Comparison of ENCODE assay signal across 8 mouse cellular contexts in genomic region chr5:34185051-34185580, GRCm38 (mm10). TPM values are rescaled to one million over a fixed set of nuclear protein-coding genes. Genes with fewer than 3 reads are reported as not detected.
DNase-seq lines count a peak whose midpoint lies in the region; ATAC-seq and TF ChIP-seq lines count a peak whose summit lies in the region.

No protein-coding gene starts in this region.

- no peaks in the 10 kb centered on the region for H3K9me3 ChIP-seq in heart, embryonic 12.5 days (replicated peaks)
- H3K9me3 ChIP-seq in heart, embryonic 16.5 days (replicated peaks; ENCODE audit: control insufficient read depth, low read length): no peaks in the 10 kb centered on the region

- no peak overlapping the region for H3ac ChIP-seq in myocyte (ENCODE audit: control insufficient read depth, insufficient read length)

- H3K4me3 ChIP-seq in heart, embryonic 12.5 days: no peak overlapping the region
- H3K4me3 ChIP-seq in heart, embryonic 16.5 days (ENCODE audit: low read length): no peak overlapping the region
- H3K4me3 ChIP-seq in myocyte: no peak overlapping the region

- peaks cover 17% of the 10 kb centered on the region for H3K36me3 ChIP-seq in heart, embryonic 12.5 days
- H3K36me3 ChIP-seq in heart, embryonic 16.5 days (ENCODE audit: control insufficient read depth, insufficient read depth): peaks cover 1% of the 10 kb centered on the region; the same call in 1 of the 2 replicates
- no peaks in the 10 kb centered on the region for H3K36me3 ChIP-seq in myocyte (ENCODE audit: control insufficient read depth, insufficient read depth)

- peak overlapping the region; percentile 91 for H3K9ac ChIP-seq in heart, embryonic 12.5 days
- H3K9ac ChIP-seq in heart, embryonic 16.5 days (ENCODE audit: low read length): peak overlapping the region; percentile 11; the same call in 1 of the 2 replicates

- WGBS in heart, embryonic 12.5 days: 85% methylated on average over 1 of the region's 1 CpGs
- WGBS in heart, embryonic 16.5 days: 81% methylated on average over 1 of the region's 1 CpGs

- no peak for DNase-seq in heart, postnatal 10 days
- peak; percentile 3 for DNase-seq in right cerebral cortex, postnatal 14 days
- no peak for DNase-seq in right cerebral cortex, adult 2 months (ENCODE audit: low spot score in 2 of 2)
- no peak for DNase-seq in T-cell, adult 2 months (ENCODE audit: low spot score)
- no peak for DNase-seq in adipocyte (ENCODE audit: low spot score)

- no peak overlapping the region for H3K27ac ChIP-seq in heart, embryonic 12.5 days (ENCODE audit: poor library complexity, severe bottlenecking)
- no peak overlapping the region for H3K27ac ChIP-seq in heart, embryonic 16.5 days (ENCODE audit: low read length)

- H3K4me2 ChIP-seq in heart, embryonic 12.5 days: peak overlapping the region; percentile 79
- H3K4me2 ChIP-seq in heart, embryonic 16.5 days (ENCODE audit: low read depth, low read length): peak overlapping the region; percentile 83
- H3K4me2 ChIP-seq in myocyte (ENCODE audit: low read depth): peak overlapping the region; percentile 96

- H3K79me2 ChIP-seq in myocyte (ENCODE audit: control insufficient read depth, insufficient read depth): no peaks in the 10 kb centered on the region

- TF ChIP-seq POLR2A in myocyte (IDR thresholded peaks at IDR 0.05; ENCODE audit: insufficient read length, low read depth): no peak

- intact Hi-C loops in heart, postnatal 10 days (cut with DNase I): no loop called here

- peaks cover 66% of the 10 kb centered on the region for H3K4me1 ChIP-seq in heart, embryonic 12.5 days (replicated peaks)
- peaks cover 54% of the 10 kb centered on the region for H3K4me1 ChIP-seq in heart, embryonic 16.5 days (ENCODE audit: control insufficient read depth, insufficient read depth, low read length)

- no peaks in the 10 kb centered on the region for H3K27me3 ChIP-seq in heart, embryonic 12.5 days (replicated peaks)
- no peaks in the 10 kb centered on the region for H3K27me3 ChIP-seq in heart, embryonic 16.5 days (ENCODE audit: control insufficient read depth, insufficient read depth, low read length)
- no peaks in the 10 kb centered on the region for H3K27me3 ChIP-seq in myocyte (ENCODE audit: control insufficient read depth, insufficient read depth, insufficient read length)

- no peak for ATAC-seq in heart, embryonic 12.5 days (ENCODE audit: insufficient number of reproducible peaks, low FRiP score)
- ATAC-seq in heart, embryonic 16.5 days (replicated peaks; ENCODE audit: extremely low read depth, insufficient read depth, low FRiP score): no peak

TF ChIP-seq in myocyte, 11 proteins besides CTCF, POLR2A, EP300 and RAD21:
- TF ChIP-seq REST (IDR thresholded peaks at IDR 0.05; ENCODE audit: insufficient read depth, insufficient read length): no peak
- TF ChIP-seq MYOG (IDR thresholded peaks at IDR 0.05; ENCODE audit: control insufficient read depth in 1 of 3, insufficient read depth in 1 of 3, insufficient read length in 2 of 3, low read depth in 2 of 3): no peak

RNA-seq across cellular contexts. Expression of gene Mxd4, which starts 2.4 kb away (rescaled TPM):
- polyA plus RNA-seq in heart, embryonic 12.5 days (2016; fragmentation: Nextera tagmentation; extraction: Ambion mirVana): 23.8 and 24.5 TPM in 2 replicates
- total RNA-seq in heart, postnatal 10 days (2021): 100 to 1,000 TPM; 109 to 119 TPM
- polyA plus RNA-seq in heart, embryonic 16.5 days (2015; fragmentation: Nextera tagmentation; extraction: Ambion mirVana): 26.6 and 32.2 TPM in 2 replicates
- 26.4 TPM for polyA plus RNA-seq in myocyte (2012; fragmentation: generic; extraction: Trizol)

RNA-seq across cellular contexts. Expression of gene Haus3, which starts 15.8 kb away (rescaled TPM):
- polyA plus RNA-seq in heart, embryonic 12.5 days (2016; fragmentation: Nextera tagmentation; extraction: Ambion mirVana): 30.8 and 32.0 TPM in 2 replicates
- total RNA-seq in heart, postnatal 10 days (2021): 1 to 10 TPM; 6.9 to 7.4 TPM
- polyA plus RNA-seq in heart, embryonic 16.5 days (2015; fragmentation: Nextera tagmentation; extraction: Ambion mirVana): 22.3 and 28.4 TPM in 2 replicates
- polyA plus RNA-seq in myocyte (2012; fragmentation: generic; extraction: Trizol): 3.0 TPM

RNA-seq across cellular contexts. Expression of gene Poln, which starts 15.9 kb away (rescaled TPM):
- 0.37 and 0.40 TPM in 2 replicates for polyA plus RNA-seq in heart, embryonic 12.5 days (2016; fragmentation: Nextera tagmentation; extraction: Ambion mirVana)
- total RNA-seq in heart, postnatal 10 days (2021): 1 to 10 TPM; 2.1 to 5.4 TPM
- polyA plus RNA-seq in heart, embryonic 16.5 days (2015; fragmentation: Nextera tagmentation; extraction: Ambion mirVana): 0.22 and 0.55 TPM in 2 replicates
- 0.04 TPM for polyA plus RNA-seq in myocyte (2012; fragmentation: generic; extraction: Trizol)
